Mouse (Mus musculus) gastrocnemius, postnatal 25 days (tissue): Measurements from ENCODE around the gene Mtmr2. TPM values are rescaled to one million over a fixed set of nuclear protein-coding genes. Genes with fewer than 3 reads are reported as not detected.
"Not testable (repeated sequence)": the region's sequence is repeated elsewhere in the genome, so short reads cannot be mapped to it uniquely, and the experiment has no call there.

Experiments
- DNase-seq: peaks from one replicate; pipeline ENCODE4 v3.0.0; 2022
- long read RNA-seq, 2 experiments: library from polyadenylated mRNA; stranded (forward); transcript quantifications; one replicate each; pipeline ENCODE4 v2.0.0; 2021
- total RNA-seq, 2 experiments: library from RNA; stranded (reverse); gene quantifications; 1 replicate in 1 of 2; 2 replicates in 1 of 2; pipeline ENCODE4 v1.2.3; 2021

The Mtmr2 gene
- total RNA-seq, result 10 to 100 TPM; 17.6 to 21.1 TPM
- long read RNA-seq, experiment 1, partial matches to known transcripts, result 6 of 19 reads
- long read RNA-seq, experiment 1, other reads (novel, unspliced or antisense), result 2 of 19 reads
- long read RNA-seq, experiment 2, transcript Mtmr2-201 (15 exons, 3,788 nt), result major isoform, 5 of 16 reads
- long read RNA-seq, experiment 2, partial matches to known transcripts, result 1 of 16 reads
- long read RNA-seq, experiment 2, other reads (novel, unspliced or antisense), result 6 of 16 reads

GRCm38 (mm10) chr9:13748404-13748797 is at the start of gene Mtmr2:
TSS of gene Mtmr2 (plus strand) at chr9:13748410.
- no peak for DNase-seq

GRCm38 (mm10) chr9:13699061-13699780 is 49.0 kb upstream of the Mtmr2 start:
- no peak for DNase-seq

- DNase-seq, result no peak
These were observed 48.5 kb upstream of the Mtmr2 start for GRCm38 (mm10) chr9:13699781-13700116.

GRCm38 (mm10) chr9:13701773-13702172 is 46.4 kb upstream of the Mtmr2 start:
- DNase-seq, result no peak

GRCm38 (mm10) chr9:13703100-13703499 is 45.1 kb upstream of the Mtmr2 start:
- no peak for DNase-seq

GRCm38 (mm10) chr9:13704917-13705316 is 43.3 kb upstream of the Mtmr2 start:
- no peak for DNase-seq

- DNase-seq, result no peak
These were observed 41.1 kb upstream of the Mtmr2 start for GRCm38 (mm10) chr9:13707066-13707555.

- no peak for DNase-seq
These were observed 38.8 kb upstream of the Mtmr2 start for GRCm38 (mm10) chr9:13709436-13709835.

- DNase-seq, result not testable (repeated sequence)
These were observed 32.3 kb upstream of the Mtmr2 start for GRCm38 (mm10) chr9:13715891-13716290.

- peak; percentile 40 for DNase-seq
These were observed 31.7 kb upstream of the Mtmr2 start for GRCm38 (mm10) chr9:13716316-13717099.

- peak; percentile 95 for DNase-seq
These were observed 826 bp downstream of the Mtmr2 start for GRCm38 (mm10) chr9:13748798-13749674.

- DNase-seq, result no peak
These were observed 1.4 kb downstream of the Mtmr2 start for GRCm38 (mm10) chr9:13749675-13749998.

GRCm38 (mm10) chr9:13752543-13752942 is 4.3 kb downstream of the Mtmr2 start:
- DNase-seq, result no peak

GRCm38 (mm10) chr9:13760430-13760829 is 12.2 kb downstream of the Mtmr2 start:
- DNase-seq, result no peak

GRCm38 (mm10) chr9:13765624-13766023 is 17.4 kb downstream of the Mtmr2 start:
- no peak for DNase-seq

GRCm38 (mm10) chr9:13766570-13766969 is 18.4 kb downstream of the Mtmr2 start:
- no peak for DNase-seq

- no peak for DNase-seq
These were observed 26.5 kb downstream of the Mtmr2 start for GRCm38 (mm10) chr9:13774732-13775131.

- no peak for DNase-seq
These were observed 33.8 kb downstream of the Mtmr2 start for GRCm38 (mm10) chr9:13781985-13782384.

GRCm38 (mm10) chr9:13790864-13791263 is 42.7 kb downstream of the Mtmr2 start:
- DNase-seq, result not testable (repeated sequence)

GRCm38 (mm10) chr9:13794302-13794701 is 46.1 kb downstream of the Mtmr2 start:
- DNase-seq, result no peak

GRCm38 (mm10) chr9:13794756-13795155 is 46.5 kb downstream of the Mtmr2 start:
- no peak for DNase-seq

GRCm38 (mm10) chr9:13804480-13804879 is 56.3 kb downstream of the Mtmr2 start:
- DNase-seq, result no peak
